Mouse (Mus musculus): ENCODE data around the gene Pibf1. TPM values are rescaled to one million over a fixed set of nuclear protein-coding genes. Genes with fewer than 3 reads are reported as not detected.

The Pibf1 gene
- total and polyA plus RNA-seq, 3 experiments, result 11.8 to 24.7 (median 13.9) TPM

- DNase-seq (ENCODE audit: extremely low read depth), result no peak
- H3K9me3 ChIP-seq (replicated peaks; ENCODE audit: low read length), result peaks cover 13% of the 10 kb centered on the region
- no peak overlapping the region for H3K27ac ChIP-seq (ENCODE audit: insufficient read depth, low read depth)
- H3K27me3 ChIP-seq (replicated peaks), result no peaks in the 10 kb centered on the region
- dilution Hi-C loops (cut with MboI; ENCODE audit: extremely low pct_ligation_motif_present, extremely low pct_unique_long_range_greater_than_20kb, low sequenced_read_pairs), result no loop called here
- H3K4me2 ChIP-seq (ENCODE audit: insufficient read depth, low read depth, poor library complexity, severe bottlenecking), result peak overlapping the region; percentile 4; the same call in 1 of the 2 replicates
- H3K36me3 ChIP-seq (replicated peaks in 1 of 2; ENCODE audit: control insufficient read depth in 1 of 2, insufficient read depth in 1 of 2, low read length in 1 of 2), result no peaks in the 10 kb centered on the region
- TF ChIP-seq RAD21 (IDR thresholded peaks at IDR 0.05; ENCODE audit: low read depth, low read length), result no peak
- TF ChIP-seq MXI1 (IDR thresholded peaks at IDR 0.05; ENCODE audit: low read depth, low read length), result no peak
- H3K4me1 ChIP-seq (ENCODE audit: control insufficient read depth in 1 of 2, insufficient read depth in 2 of 2), result no peaks in the 10 kb centered on the region
- H3K9ac ChIP-seq (ENCODE audit: insufficient read depth, low read depth), result no peak overlapping the region
- no peaks in the 10 kb centered on the region for H3K79me2 ChIP-seq (replicated peaks; ENCODE audit: control insufficient read depth, extremely low read depth, insufficient read depth, poor library complexity, severe bottlenecking)
- no peak overlapping the region for H3K4me3 ChIP-seq (replicated peaks in 1 of 3; ENCODE audit: low read depth in 2 of 3, low read length in 2 of 3, poor library complexity in 1 of 3)
- in situ Hi-C loops (cut with MboI; ENCODE audit: low pct_ligation_motif_present, low pct_unique_long_range_greater_than_20kb, low sequenced_read_pairs), result no loop called here
These were observed 196.6 kb downstream of the Pibf1 start for GRCm38 (mm10) chr14:99295606-99296341.

GRCm38 (mm10) chr14:99298385-99299021 lies 199.3 kb downstream of the Pibf1 start, which contains the start of gene Klf5:
TSS of gene Klf5 (plus strand) at chr14:99298691.
- Histone ChIP-seq H3K4me1 (ENCODE audit: control insufficient read depth in 1 of 2, insufficient read depth in 2 of 2) (no peaks in the 10 kb centered on the region), H3K9me3 (replicated peaks; ENCODE audit: low read length) (peaks cover 13% of the 10 kb centered on the region), H3K4me2 (ENCODE audit: insufficient read depth, low read depth, poor library complexity, severe bottlenecking) (peak within 1 kb of the TSS; percentile 16), H3K4me3 (replicated peaks in 1 of 3; ENCODE audit: low read depth in 2 of 3, low read length in 2 of 3, poor library complexity in 1 of 3) (peak within 1 kb of the TSS in 1 of 3 experiments; percentile 60), H3K36me3 (replicated peaks in 1 of 2; ENCODE audit: control insufficient read depth in 1 of 2, insufficient read depth in 1 of 2, low read length in 1 of 2) (no peaks in the 10 kb centered on the region), H3K79me2 (replicated peaks; ENCODE audit: control insufficient read depth, extremely low read depth, insufficient read depth, poor library complexity, severe bottlenecking) (no peaks in the 10 kb centered on the region), H3K27ac (ENCODE audit: insufficient read depth, low read depth) (no peak within 1 kb of the TSS), H3K9ac (ENCODE audit: insufficient read depth, low read depth) (0 out of 2 replicates have a peak within 1 kb of the TSS, but pooled peaks have one; percentile 10), H3K27me3 (replicated peaks) (no peaks in the 10 kb centered on the region)
- TF ChIP-seq JUND (conservative IDR thresholded peaks at IDR 0.05; ENCODE audit: low read depth, low read length), result no peak
- peak; percentile 69 for TF ChIP-seq NRF1 (IDR thresholded peaks at IDR 0.05; ENCODE audit: low read depth, low read length)
- peak; percentile 60; the same call in 1 of the 2 replicates for TF ChIP-seq POLR2A (IDR thresholded peaks at IDR 0.05; ENCODE audit: low read depth, low read length)
- no peak for TF ChIP-seq MXI1 (IDR thresholded peaks at IDR 0.05; ENCODE audit: low read depth, low read length)
- TF ChIP-seq CHD2 (IDR thresholded peaks at IDR 0.05; ENCODE audit: low read length), result peak; percentile 28; the same call in 1 of the 2 replicates
- DNase-seq (ENCODE audit: extremely low read depth), result no peak
- in situ Hi-C loops (cut with MboI; ENCODE audit: low pct_ligation_motif_present, low pct_unique_long_range_greater_than_20kb, low sequenced_read_pairs), result no loop called here
- dilution Hi-C loops (cut with MboI; ENCODE audit: extremely low pct_ligation_motif_present, extremely low pct_unique_long_range_greater_than_20kb, low sequenced_read_pairs), result no loop called here

- no peaks in the 10 kb centered on the region for H3K4me1 ChIP-seq (ENCODE audit: control insufficient read depth in 1 of 2, insufficient read depth in 2 of 2)
- no peaks in the 10 kb centered on the region for H3K79me2 ChIP-seq (replicated peaks; ENCODE audit: control insufficient read depth, extremely low read depth, insufficient read depth, poor library complexity, severe bottlenecking)
- H3K4me3 ChIP-seq (replicated peaks in 1 of 3; ENCODE audit: low read depth in 2 of 3, low read length in 2 of 3, poor library complexity in 1 of 3), result peak overlapping the region in 1 of 3 experiments; percentile 60
- in situ Hi-C loops (cut with MboI; ENCODE audit: low pct_ligation_motif_present, low pct_unique_long_range_greater_than_20kb, low sequenced_read_pairs) (no loop called here), dilution Hi-C loops (cut with MboI; ENCODE audit: extremely low pct_ligation_motif_present, extremely low pct_unique_long_range_greater_than_20kb, low sequenced_read_pairs) (no loop called here)
- no peak for DNase-seq (ENCODE audit: extremely low read depth)
- H3K27me3 ChIP-seq (replicated peaks), result no peaks in the 10 kb centered on the region
- H3K36me3 ChIP-seq (replicated peaks in 1 of 2; ENCODE audit: control insufficient read depth in 1 of 2, insufficient read depth in 1 of 2, low read length in 1 of 2), result no peaks in the 10 kb centered on the region
- no peak overlapping the region for H3K27ac ChIP-seq (ENCODE audit: insufficient read depth, low read depth)
- peaks cover 13% of the 10 kb centered on the region for H3K9me3 ChIP-seq (replicated peaks; ENCODE audit: low read length)
- no peak for TF ChIP-seq SIN3A (IDR thresholded peaks at IDR 0.05; ENCODE audit: low read length)
- TF ChIP-seq CHD2 (IDR thresholded peaks at IDR 0.05; ENCODE audit: low read length), result no peak
- no peak for TF ChIP-seq MAX (IDR thresholded peaks at IDR 0.05; ENCODE audit: low read length)
- TF ChIP-seq PAX5 (IDR thresholded peaks at IDR 0.05; ENCODE audit: low read length), result no peak
- 0 out of 2 replicates have a peak overlapping the region, but pooled peaks have one; percentile 10 for H3K9ac ChIP-seq (ENCODE audit: insufficient read depth, low read depth)
- peak overlapping the region; percentile 3; the same call in 1 of the 2 replicates for H3K4me2 ChIP-seq (ENCODE audit: insufficient read depth, low read depth, poor library complexity, severe bottlenecking)
These were observed 199.8 kb downstream of the Pibf1 start for GRCm38 (mm10) chr14:99299022-99299481.

Measured in CH12.LX (cell line).